Mouse (Mus musculus) small intestine, adult 2 months (tissue): ENCODE results near the gene Nsfl1c. TPM values are rescaled to one million over a fixed set of nuclear protein-coding genes. Genes with fewer than 3 reads are reported as not detected.

Experiments used
- H3K27ac ChIP-seq: fragments of 200-500 bp; 2 replicates; pipeline ENCODE4 v1.5.1; 2012; ENCODE audit warnings: low read depth, low read length, control low read depth, inconsistent platforms; ENCODE audit not compliant: insufficient read depth
- H3K27me3 ChIP-seq: fragments of 200-500 bp; 2 replicates; pipeline ENCODE4 v1.6.1; 2012; ENCODE audit warnings: mild to moderate bottlenecking, moderate library complexity, low read length, inconsistent platforms; ENCODE audit not compliant: control insufficient read depth, insufficient read depth
- H3K36me3 ChIP-seq: fragments of 200-500 bp; 2 replicates; pipeline ENCODE4 v1.6.1; 2012; ENCODE audit warnings: mild to moderate bottlenecking, low read length, control low read depth, inconsistent platforms; ENCODE audit not compliant: control insufficient read depth, insufficient read depth
- H3K4me1 ChIP-seq: fragments of 200-500 bp; 2 replicates; pipeline ENCODE4 v1.6.1; 2012; ENCODE audit warnings: low read length, inconsistent platforms, mixed read lengths; ENCODE audit not compliant: control insufficient read depth, insufficient read depth, insufficient read length
- H3K4me3 ChIP-seq: fragments of 200-500 bp; 2 replicates; pipeline ENCODE4 v1.5.1; 2012; ENCODE audit warnings: low read depth, mild to moderate bottlenecking, control low read depth, inconsistent platforms, low read length, moderate library complexity
- CTCF ChIP-seq: fragments of 200-500 bp; IDR thresholded peaks from 2 replicates; pipeline ENCODE4 v1.5.1; 2012; ENCODE audit warnings: low read depth, mild to moderate bottlenecking, control low read depth, inconsistent platforms, low read length, moderate library complexity, mixed read lengths; ENCODE audit not compliant: insufficient replicate concordance, insufficient read length; ENCODE audit errors: extremely low read depth
- POLR2A ChIP-seq: fragments of 200-500 bp; IDR thresholded peaks from 2 replicates; pipeline ENCODE4 v1.6.1; 2012; ENCODE audit warnings: low read depth, mild to moderate bottlenecking, control low read depth, inconsistent platforms, low read length, moderate library complexity
- WGBS: fragments of 180-500 bp; shearing (Covaris S2); methylation state at CpG from one replicate; pipeline ENCODE4 v1.1.7; 2018; 5-methylcytosine and 5-hydroxymethylcytosine counted together
- polyA plus RNA-seq: library from polyadenylated mRNA; depleted of rRNA; stranded (reverse); fragments of >200 nt; gene quantifications from 2 replicates; pipeline ENCODE4 v1.2.3, GENCODE M21; 2012; rRNA removed

Gene Nsfl1c
- polyA plus RNA-seq, 1 experiment = 31.1 TPM

- TF ChIP-seq CTCF = no peak
- TF ChIP-seq POLR2A = no peak
- 85% methylated on average over 4 of the region's 4 CpGs for WGBS
- H3K27me3 ChIP-seq = no peaks in the 10 kb centered on the region
- no peak overlapping the region for H3K4me3 ChIP-seq
- peaks cover 15% of the 10 kb centered on the region; the same call in 1 of the 2 replicates for H3K36me3 ChIP-seq
- peaks cover 34% of the 10 kb centered on the region for H3K4me1 ChIP-seq
- H3K27ac ChIP-seq = no peak overlapping the region
These were observed 52.6 kb downstream of the Nsfl1c start for GRCm38 (mm10) chr2:151546571-151546970.

- Histone ChIP-seq H3K36me3 (peaks cover 14% of the 10 kb centered on the region), H3K4me1 (peaks cover 26% of the 10 kb centered on the region)
- no peak for TF ChIP-seq POLR2A
- no peak for TF ChIP-seq CTCF
These were observed 55.7 kb downstream of the Nsfl1c start for GRCm38 (mm10) chr2:151549615-151550121.

More at GRCm38 (mm10) chr2:151549615-151550121, 55.7 kb downstream of the Nsfl1c start:
- 81% methylated on average over 3 of the region's 3 CpGs for WGBS
- Histone ChIP-seq H3K4me3 (no peak overlapping the region), H3K27me3 (no peaks in the 10 kb centered on the region), H3K27ac (no peak overlapping the region)

Other genes with a start within 250 kb of the Nsfl1c start
- gene 4921509C19Rik, start 18.0 kb upstream of the Nsfl1c start, polyA plus RNA-seq = not detected in 2 replicates
- gene Fkbp1a, start 48.3 kb downstream of the Nsfl1c start, polyA plus RNA-seq = 30.6 and 65.0 TPM in 2 replicates
- 125 and 228 TPM in 2 replicates for gene Sdcbp2, start 78.4 kb downstream of the Nsfl1c start, polyA plus RNA-seq
- 6.6 and 21.6 TPM in 2 replicates for gene Snph, start 138.4 kb downstream of the Nsfl1c start, polyA plus RNA-seq
- not detected in 2 replicates for gene Rad21l, start 174.4 kb downstream of the Nsfl1c start, polyA plus RNA-seq
- gene Tmem74b, start 207.8 kb downstream of the Nsfl1c start, polyA plus RNA-seq = 0.08 and 0.32 TPM in 2 replicates